Mouse (Mus musculus): ENCODE data around the gene Ccdc40. TPM values are rescaled to one million over a fixed set of nuclear protein-coding genes. Genes with fewer than 3 reads are reported as not detected.
"Not testable (repeated sequence)": the region's sequence is repeated elsewhere in the genome, so short reads cannot be mapped to it uniquely, and the experiment has no call there.

The Ccdc40 gene
- polyA plus RNA-seq, 1 experiment from 2014 or later: 12.0 TPM

DNA sequence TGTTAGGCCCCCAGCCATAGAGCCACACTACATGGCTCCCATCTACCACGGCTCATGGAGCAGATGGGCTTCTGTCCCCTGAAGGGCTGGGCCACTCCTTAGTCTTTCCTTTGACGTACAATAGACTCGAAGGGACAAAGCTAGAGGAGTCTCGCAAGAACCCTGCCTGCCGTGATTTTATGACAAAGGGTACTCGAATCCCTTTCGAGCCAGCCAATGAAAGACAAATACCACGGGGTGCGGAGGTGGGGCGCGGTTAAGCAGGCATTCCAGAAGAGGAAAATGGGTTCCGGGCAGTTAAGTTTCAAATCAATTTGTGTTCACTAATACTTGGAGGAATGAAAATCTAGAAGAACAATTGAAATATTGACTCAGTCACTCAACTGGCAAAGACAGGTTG lies 11.1 kb downstream of the Ccdc40 start:
- no peaks in the 10 kb centered on the region for H3K27me3 ChIP-seq (ENCODE audit: control insufficient read depth, insufficient read depth, low read length)
- ATAC-seq (ENCODE audit: low read depth): no peak
- no peak overlapping the region for H3K4me3 ChIP-seq (ENCODE audit: low read depth, low read length)
- no peaks in the 10 kb centered on the region for H3K9me3 ChIP-seq (ENCODE audit: control insufficient read depth, low read length)
- H3K27ac ChIP-seq (ENCODE audit: low read depth, low read length): no peak overlapping the region
- no peaks in the 10 kb centered on the region for H3K36me3 ChIP-seq (ENCODE audit: control insufficient read depth, insufficient read depth, low read length)
- H3K4me1 ChIP-seq (ENCODE audit: control insufficient read depth, insufficient read depth, low read length): 0 out of 2 replicates have a peak, but pooled peaks cover 10% of the 10 kb centered on the region
- WGBS: 70% methylated on average over 12 of the region's 12 CpGs
- H3K4me2 ChIP-seq (ENCODE audit: low read depth, low read length): no peak overlapping the region
- no peak overlapping the region for H3K9ac ChIP-seq (replicated peaks; ENCODE audit: low read depth, low read length)

DNA sequence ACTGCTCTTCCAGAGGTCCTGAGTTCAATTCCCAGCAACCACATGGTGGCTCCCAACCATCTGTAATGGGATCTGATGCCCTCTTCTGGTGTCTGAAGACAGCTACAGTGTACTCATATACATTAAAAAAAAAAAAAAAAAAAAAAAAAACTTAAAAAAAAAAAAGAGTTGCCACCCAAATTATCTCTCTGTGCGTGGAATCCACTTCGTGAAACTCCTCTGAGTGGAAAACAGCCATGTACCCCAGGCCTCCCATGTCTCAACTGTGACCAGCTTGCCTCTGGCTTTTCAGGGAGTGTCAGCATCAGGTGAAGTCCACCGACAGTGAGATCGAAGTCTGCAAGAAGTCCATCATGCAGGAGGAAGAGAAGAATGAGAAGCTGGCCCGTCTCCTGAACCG lies 17.2 kb downstream of the Ccdc40 start:
- not testable (repeated sequence) for H3K27ac ChIP-seq (ENCODE audit: low read depth, low read length); H3K9me3 ChIP-seq (ENCODE audit: control insufficient read depth, low read length); H3K4me2 ChIP-seq (ENCODE audit: low read depth, low read length); ATAC-seq (ENCODE audit: low read depth); H3K4me3 ChIP-seq (ENCODE audit: low read depth, low read length); H3K27me3 ChIP-seq (ENCODE audit: control insufficient read depth, insufficient read depth, low read length); H3K36me3 ChIP-seq (ENCODE audit: control insufficient read depth, insufficient read depth, low read length); H3K9ac ChIP-seq (replicated peaks; ENCODE audit: low read depth, low read length); H3K4me1 ChIP-seq (ENCODE audit: control insufficient read depth, insufficient read depth, low read length)
- WGBS: 93% methylated on average over 6 of the region's 6 CpGs

- H3K27me3 ChIP-seq (ENCODE audit: control insufficient read depth, insufficient read depth, low read length): no peaks in the 10 kb centered on the region
- no peak overlapping the region for H3K4me2 ChIP-seq (ENCODE audit: low read depth, low read length)
- H3K9ac ChIP-seq (replicated peaks; ENCODE audit: low read depth, low read length): no peak overlapping the region
- H3K27ac ChIP-seq (ENCODE audit: low read depth, low read length): no peak overlapping the region
- no peaks in the 10 kb centered on the region for H3K36me3 ChIP-seq (ENCODE audit: control insufficient read depth, insufficient read depth, low read length)
- ATAC-seq (ENCODE audit: low read depth): no peak
- H3K4me3 ChIP-seq (ENCODE audit: low read depth, low read length): no peak overlapping the region
- peaks cover 4% of the 10 kb centered on the region; the same call in 1 of the 2 replicates for H3K4me1 ChIP-seq (ENCODE audit: control insufficient read depth, insufficient read depth, low read length)
- 37% methylated on average over 6 of the region's 6 CpGs for WGBS
- no peaks in the 10 kb centered on the region for H3K9me3 ChIP-seq (ENCODE audit: control insufficient read depth, low read length)
Measured at GRCm38 (mm10) chr11:119249011-119249410, 20.6 kb downstream of the Ccdc40 start.

- 46% methylated on average over 17 of the region's 17 CpGs for WGBS
Measured at GRCm38 (mm10) chr11:119250998-119251397, 22.6 kb downstream of the Ccdc40 start.

DNA sequence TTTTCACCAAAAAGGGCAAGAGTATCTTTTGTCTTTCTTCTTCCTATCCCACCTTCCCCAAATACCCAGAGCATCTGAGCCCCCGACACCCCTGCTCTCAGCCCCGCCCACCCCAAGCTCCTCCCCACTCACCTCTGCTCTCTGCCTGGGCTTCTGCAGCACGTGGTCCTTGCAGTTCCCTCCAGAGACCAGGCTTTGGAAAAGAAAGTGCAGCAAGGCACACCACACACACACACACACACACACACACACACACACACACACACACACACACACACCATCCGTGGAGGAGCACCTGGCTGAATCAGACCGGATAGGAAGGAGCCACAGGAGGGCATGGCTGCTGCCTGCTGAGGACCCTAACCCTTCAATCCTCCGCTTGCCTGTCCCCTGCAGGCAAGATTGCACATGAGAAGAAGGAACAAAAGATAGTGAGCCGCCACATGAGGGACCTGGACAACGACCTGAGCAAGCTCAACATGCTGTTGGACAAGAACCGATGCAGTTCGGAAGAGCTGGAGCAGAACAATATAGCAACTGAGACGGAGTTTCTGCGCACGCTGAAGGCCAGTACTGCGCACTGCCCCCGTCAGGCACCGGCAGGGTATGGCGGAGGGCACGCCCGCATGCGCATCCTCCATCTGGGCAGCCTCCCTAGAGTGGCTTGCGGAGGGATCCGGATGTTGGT lies 24.6 kb downstream of the Ccdc40 start:
- Histone ChIP-seq H3K27me3 (ENCODE audit: control insufficient read depth, insufficient read depth, low read length) (no peaks in the 10 kb centered on the region), H3K4me2 (ENCODE audit: low read depth, low read length) (peak overlapping the region; percentile 40), H3K27ac (ENCODE audit: low read depth, low read length) (no peak overlapping the region), H3K4me3 (ENCODE audit: low read depth, low read length) (no peak overlapping the region), H3K9me3 (ENCODE audit: control insufficient read depth, low read length) (no peaks in the 10 kb centered on the region), H3K36me3 (ENCODE audit: control insufficient read depth, insufficient read depth, low read length) (no peaks in the 10 kb centered on the region), H3K9ac (replicated peaks; ENCODE audit: low read depth, low read length) (no peak overlapping the region), H3K4me1 (ENCODE audit: control insufficient read depth, insufficient read depth, low read length) (peaks cover 4% of the 10 kb centered on the region; the same call in 1 of the 2 replicates)
- ATAC-seq (ENCODE audit: low read depth): peak; percentile 73
- 7% methylated on average over 22 of the region's 22 CpGs for WGBS

More at GRCm38 (mm10) chr11:119250998-119251397, 22.6 kb downstream of the Ccdc40 start:
- H3K9ac ChIP-seq (replicated peaks; ENCODE audit: low read depth, low read length): no peak overlapping the region
- no peaks in the 10 kb centered on the region for H3K9me3 ChIP-seq (ENCODE audit: control insufficient read depth, low read length)
- H3K27ac ChIP-seq (ENCODE audit: low read depth, low read length): no peak overlapping the region
- no peaks in the 10 kb centered on the region for H3K36me3 ChIP-seq (ENCODE audit: control insufficient read depth, insufficient read depth, low read length)
- no peak overlapping the region for H3K4me3 ChIP-seq (ENCODE audit: low read depth, low read length)
- no peak for ATAC-seq (ENCODE audit: low read depth)
- H3K4me2 ChIP-seq (ENCODE audit: low read depth, low read length): no peak overlapping the region
- peaks cover 4% of the 10 kb centered on the region; the same call in 1 of the 2 replicates for H3K4me1 ChIP-seq (ENCODE audit: control insufficient read depth, insufficient read depth, low read length)
- no peaks in the 10 kb centered on the region for H3K27me3 ChIP-seq (ENCODE audit: control insufficient read depth, insufficient read depth, low read length)

DNA sequence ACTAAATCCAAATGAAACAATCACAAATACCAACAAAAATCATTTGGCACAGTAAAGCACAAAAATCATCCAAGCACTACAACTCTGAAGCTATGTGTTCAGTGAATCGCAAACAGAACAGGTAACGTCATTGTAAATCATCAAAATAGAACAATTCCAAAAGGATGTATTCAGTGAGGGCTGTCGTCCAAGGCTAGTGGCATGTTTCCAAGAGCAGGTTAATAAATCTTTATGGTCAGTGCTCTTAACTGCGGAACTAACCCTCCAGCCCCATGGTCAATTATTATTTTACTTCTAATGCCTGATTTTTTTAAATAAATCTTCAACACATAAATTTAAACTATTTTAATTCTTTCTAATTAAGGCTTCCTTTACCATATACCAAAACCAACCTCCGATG lies 28.2 kb downstream of the Ccdc40 start:
- ATAC-seq (ENCODE audit: low read depth); H3K36me3 ChIP-seq (ENCODE audit: control insufficient read depth, insufficient read depth, low read length); H3K9me3 ChIP-seq (ENCODE audit: control insufficient read depth, low read length); H3K27ac ChIP-seq (ENCODE audit: low read depth, low read length); H3K4me3 ChIP-seq (ENCODE audit: low read depth, low read length); H3K27me3 ChIP-seq (ENCODE audit: control insufficient read depth, insufficient read depth, low read length); H3K9ac ChIP-seq (replicated peaks; ENCODE audit: low read depth, low read length); H3K4me2 ChIP-seq (ENCODE audit: low read depth, low read length); H3K4me1 ChIP-seq (ENCODE audit: control insufficient read depth, insufficient read depth, low read length): not testable (repeated sequence)
- WGBS: 69% methylated on average over 5 of the region's 5 CpGs

DNA sequence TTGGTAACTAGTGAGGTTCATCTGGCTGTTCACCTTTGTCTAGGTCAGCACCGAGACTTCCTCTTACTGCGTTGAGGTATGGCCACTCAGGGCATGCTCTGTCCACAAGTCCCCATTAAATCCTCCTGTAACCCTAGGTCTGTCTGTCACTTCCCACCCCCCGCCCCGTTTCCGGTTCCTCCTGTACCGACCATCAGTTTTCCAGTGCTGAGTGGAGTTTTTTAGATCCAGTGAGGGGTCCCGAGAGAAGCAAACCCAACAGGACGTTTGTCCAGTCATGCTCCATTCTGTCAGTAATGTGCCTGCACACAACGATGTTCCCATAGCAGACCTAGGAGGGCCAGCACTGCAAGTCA lies 29.8 kb downstream of the Ccdc40 start:
- no peaks in the 10 kb centered on the region for H3K9me3 ChIP-seq (ENCODE audit: control insufficient read depth, low read length)
- H3K9ac ChIP-seq (replicated peaks; ENCODE audit: low read depth, low read length): no peak overlapping the region
- H3K4me2 ChIP-seq (ENCODE audit: low read depth, low read length): peak overlapping the region; percentile 40
- ATAC-seq (ENCODE audit: low read depth): no peak
- H3K27me3 ChIP-seq (ENCODE audit: control insufficient read depth, insufficient read depth, low read length): no peaks in the 10 kb centered on the region
- peak overlapping the region; percentile 19; the same call in 1 of the 2 replicates for H3K4me3 ChIP-seq (ENCODE audit: low read depth, low read length)
- WGBS: 75% methylated on average over 9 of the region's 9 CpGs
- H3K4me1 ChIP-seq (ENCODE audit: control insufficient read depth, insufficient read depth, low read length): no peaks in the 10 kb centered on the region
- 0 out of 2 replicates have a peak, but pooled peaks cover 4% of the 10 kb centered on the region for H3K36me3 ChIP-seq (ENCODE audit: control insufficient read depth, insufficient read depth, low read length)
- no peak overlapping the region; the same call in 1 of the 2 replicates for H3K27ac ChIP-seq (ENCODE audit: low read depth, low read length)

- H3K4me1 ChIP-seq (ENCODE audit: control insufficient read depth, insufficient read depth, low read length): no peaks in the 10 kb centered on the region
Measured at GRCm38 (mm10) chr11:119258572-119259322, 30.4 kb downstream of the Ccdc40 start.

GRCm38 (mm10) chr11:119259977-119260376 lies 31.6 kb downstream of the Ccdc40 start:
- H3K9ac ChIP-seq (replicated peaks; ENCODE audit: low read depth, low read length): no peak overlapping the region
- no peaks in the 10 kb centered on the region for H3K9me3 ChIP-seq (ENCODE audit: control insufficient read depth, low read length)
- H3K27me3 ChIP-seq (ENCODE audit: control insufficient read depth, insufficient read depth, low read length): no peaks in the 10 kb centered on the region
- WGBS: 94% methylated on average over 8 of the region's 8 CpGs
- H3K27ac ChIP-seq (ENCODE audit: low read depth, low read length): no peak overlapping the region
- no peak for ATAC-seq (ENCODE audit: low read depth)
- H3K4me3 ChIP-seq (ENCODE audit: low read depth, low read length): no peak overlapping the region
- no peaks in the 10 kb centered on the region for H3K4me1 ChIP-seq (ENCODE audit: control insufficient read depth, insufficient read depth, low read length)
- H3K36me3 ChIP-seq (ENCODE audit: control insufficient read depth, insufficient read depth, low read length): 0 out of 2 replicates have a peak, but pooled peaks cover 4% of the 10 kb centered on the region
- H3K4me2 ChIP-seq (ENCODE audit: low read depth, low read length): no peak overlapping the region

More at GRCm38 (mm10) chr11:119258572-119259322, 30.4 kb downstream of the Ccdc40 start:
- H3K4me2 ChIP-seq (ENCODE audit: low read depth, low read length): peak overlapping the region; percentile 40
- ATAC-seq (ENCODE audit: low read depth): 0 out of 2 replicates have a peak, but pooled peaks have one; percentile 38
- no peak overlapping the region; the same call in 1 of the 2 replicates for H3K27ac ChIP-seq (ENCODE audit: low read depth, low read length)
- no peaks in the 10 kb centered on the region for H3K9me3 ChIP-seq (ENCODE audit: control insufficient read depth, low read length)
- 73% methylated on average over 23 of the region's 23 CpGs for WGBS
- peak overlapping the region; percentile 19; the same call in 1 of the 2 replicates for H3K4me3 ChIP-seq (ENCODE audit: low read depth, low read length)
- 0 out of 2 replicates have a peak, but pooled peaks cover 4% of the 10 kb centered on the region for H3K36me3 ChIP-seq (ENCODE audit: control insufficient read depth, insufficient read depth, low read length)
- no peak overlapping the region for H3K9ac ChIP-seq (replicated peaks; ENCODE audit: low read depth, low read length)
- H3K27me3 ChIP-seq (ENCODE audit: control insufficient read depth, insufficient read depth, low read length): no peaks in the 10 kb centered on the region

Measured in neural tube, embryonic 14.5 days (tissue).